Mouse (Mus musculus) kidney, adult 11 months (tissue): Measurements from ENCODE around the gene Mgea5.

Experiments
- DNase-seq: peaks from one replicate; pipeline ENCODE4 v3.0.0; 2022

Mgea5 gene

GRCm38 (mm10) chr19:45725677-45726277 is 57.9 kb downstream of the Mgea5 start:
- DNase-seq: no peak

DNA sequence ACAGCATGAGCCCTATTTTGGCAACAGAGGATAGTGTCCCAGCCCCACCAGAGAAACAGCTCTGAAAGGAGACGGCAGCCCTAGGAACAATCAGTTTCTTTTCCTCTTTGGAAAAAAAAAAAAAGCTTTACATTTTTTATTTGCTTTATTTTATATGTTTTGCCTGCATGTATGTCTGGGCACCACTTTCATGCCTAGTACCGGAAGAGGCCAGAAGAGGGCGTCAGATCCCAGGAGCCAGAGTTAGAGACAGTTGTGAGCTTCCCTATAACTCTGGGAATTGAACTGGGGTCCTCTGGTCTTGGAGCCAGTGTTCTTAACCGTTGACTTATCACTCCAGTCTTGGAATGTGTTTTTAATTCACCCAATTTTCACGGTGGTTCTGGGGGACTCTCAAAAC is 61.4 kb downstream of the Mgea5 start:
- no peak for DNase-seq

DNA sequence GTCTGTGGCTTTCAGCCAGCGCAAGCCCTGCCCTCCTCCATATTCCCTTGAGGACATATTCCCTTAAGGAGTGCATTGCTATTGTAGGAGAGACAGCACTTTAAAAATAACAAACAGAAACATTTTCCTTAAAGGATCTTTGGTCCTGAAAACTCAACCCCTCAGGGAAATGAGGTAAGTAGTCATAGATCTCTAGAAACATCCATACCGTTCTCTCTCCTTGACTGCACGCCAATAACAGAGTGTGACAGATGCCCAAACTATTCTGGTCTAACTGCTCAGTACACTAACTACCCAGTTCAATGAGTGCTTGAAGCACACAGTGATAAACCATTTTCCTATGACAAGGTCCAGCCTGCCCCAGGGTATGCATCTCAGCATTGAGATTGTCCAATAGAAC is 65.4 kb downstream of the Mgea5 start:
- DNase-seq: no peak

DNA sequence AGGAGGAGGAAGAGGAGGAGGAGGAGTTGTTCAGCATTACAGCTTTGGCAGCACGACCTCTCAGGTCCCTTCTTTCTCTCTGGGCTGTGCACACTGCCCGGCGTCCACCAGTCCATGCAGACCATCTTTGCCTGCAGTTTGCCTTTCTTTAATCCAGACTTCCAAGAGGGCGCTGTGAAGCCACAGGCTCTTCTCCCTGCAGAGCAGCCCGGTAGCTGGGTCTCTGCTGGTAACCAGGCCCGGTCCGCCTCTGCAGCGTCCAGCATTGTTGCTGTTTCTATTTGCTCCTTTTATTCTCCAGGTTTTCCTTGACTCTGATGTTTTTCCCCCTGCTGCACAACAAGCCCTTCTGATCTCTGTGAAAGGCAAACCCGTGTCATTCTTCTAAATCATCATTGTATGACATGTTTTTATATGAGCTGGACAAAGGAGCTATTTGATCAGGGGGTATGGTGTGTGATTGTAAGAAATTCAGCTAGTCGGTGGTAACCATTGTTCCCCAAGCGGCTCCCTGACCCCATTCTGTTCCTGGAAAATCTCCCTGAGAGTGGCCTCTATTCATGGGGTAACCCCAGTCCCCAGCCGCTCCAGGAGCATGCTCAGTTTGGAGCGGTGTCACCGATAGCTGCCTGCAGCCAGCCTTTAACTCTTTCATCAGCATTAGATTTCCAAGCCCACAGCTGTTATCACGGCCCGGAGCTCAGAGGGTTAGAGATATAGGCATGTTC is 66.0 kb downstream of the Mgea5 start:
- DNase-seq: no peak

DNA sequence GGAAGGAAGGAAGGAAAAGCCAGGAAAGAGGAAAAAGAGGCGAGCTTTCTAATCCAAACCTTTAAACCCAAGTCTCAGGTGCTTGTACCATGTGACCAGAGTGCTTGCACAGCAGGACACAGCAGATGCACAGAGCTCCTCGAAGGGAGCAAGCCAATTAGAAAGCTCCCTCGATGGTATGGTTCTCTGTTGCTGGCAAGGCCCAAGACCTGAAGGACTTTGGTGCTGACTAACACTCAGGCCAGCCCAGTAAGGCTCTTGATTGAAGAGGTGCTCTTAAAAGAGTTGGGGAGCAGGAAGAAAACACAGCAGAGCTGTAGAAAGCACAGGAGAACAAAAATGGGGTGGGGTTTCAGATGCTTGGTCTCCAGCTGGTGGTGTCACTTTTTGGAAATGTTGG is 74.9 kb downstream of the Mgea5 start:
- no peak for DNase-seq
